Mouse (Mus musculus) heart, postnatal 0 days (tissue): ENCODE data around the gene Hint2.

ENCODE experiments used
- CTCF ChIP-seq: IDR thresholded peaks from 2 replicates; pipeline ENCODE4 v1.5.1; 2016; ENCODE audit warnings: antibody characterized with exemption, control low read depth, low read depth
- EP300 ChIP-seq: IDR thresholded peaks from 2 replicates; pipeline ENCODE4 v1.6.1; 2016; ENCODE audit warnings: antibody characterized with exemption, low read depth

GRCm38 (mm10) chr4:43672070-43672469 lies 15.8 kb upstream of the Hint2 start:
- TF ChIP-seq CTCF (peak; percentile 80), EP300 (no peak)
